Mouse (Mus musculus): ENCODE measurements around the gene Tep1. TPM values are rescaled to one million over a fixed set of nuclear protein-coding genes. Genes with fewer than 3 reads are reported as not detected.

Gene Tep1
- polyA plus RNA-seq, 1 experiment from 2014 or later, result 11.5 TPM

- peak overlapping the region; percentile 49 for H3K4me3 ChIP-seq (replicated peaks; ENCODE audit: low read length)
- ATAC-seq (ENCODE audit: insufficient read depth, low FRiP score), result 0 out of 2 replicates have a peak, but pooled peaks have one; percentile 20
- H3K4me2 ChIP-seq (ENCODE audit: low read depth, low read length), result peak overlapping the region; percentile 80
- H3K9ac ChIP-seq (ENCODE audit: low read length), result peak overlapping the region; percentile 67
- 20% methylated on average over 23 of the region's 23 CpGs for WGBS
- H3K4me1 ChIP-seq (ENCODE audit: control insufficient read depth, insufficient read depth, low read length), result peaks cover 7% of the 10 kb centered on the region; the same call in 1 of the 2 replicates
- no peak overlapping the region for H3K27ac ChIP-seq (ENCODE audit: low read length)
- H3K36me3 ChIP-seq (ENCODE audit: control insufficient read depth, insufficient read depth, low read length), result no peaks in the 10 kb centered on the region
- 0 out of 2 replicates have a peak, but pooled peaks cover 5% of the 10 kb centered on the region for H3K27me3 ChIP-seq (ENCODE audit: control insufficient read depth, insufficient read depth, low read length)
- no peaks in the 10 kb centered on the region for H3K9me3 ChIP-seq (replicated peaks; ENCODE audit: control insufficient read depth, low read length)
Measured at GRCm38 (mm10) chr14:50896747-50897373, 26.5 kb upstream of the Tep1 start.

GRCm38 (mm10) chr14:50895985-50896746 lies 25.8 kb upstream of the Tep1 start:
- ATAC-seq (ENCODE audit: insufficient read depth, low FRiP score), result peak; percentile 31
- 10% methylated on average over 19 of the region's 19 CpGs for WGBS
- no peaks in the 10 kb centered on the region for H3K36me3 ChIP-seq (ENCODE audit: control insufficient read depth, insufficient read depth, low read length)
- H3K27ac ChIP-seq (ENCODE audit: low read length), result no peak overlapping the region
- H3K4me3 ChIP-seq (replicated peaks; ENCODE audit: low read length), result peak overlapping the region; percentile 49
- 0 out of 2 replicates have a peak, but pooled peaks cover 5% of the 10 kb centered on the region for H3K27me3 ChIP-seq (ENCODE audit: control insufficient read depth, insufficient read depth, low read length)
- peaks cover 7% of the 10 kb centered on the region; the same call in 1 of the 2 replicates for H3K4me1 ChIP-seq (ENCODE audit: control insufficient read depth, insufficient read depth, low read length)
- peak overlapping the region; percentile 67 for H3K9ac ChIP-seq (ENCODE audit: low read length)
- H3K4me2 ChIP-seq (ENCODE audit: low read depth, low read length), result peak overlapping the region; percentile 80
- no peaks in the 10 kb centered on the region for H3K9me3 ChIP-seq (replicated peaks; ENCODE audit: control insufficient read depth, low read length)

GRCm38 (mm10) chr14:50895407-50895806 lies 25.0 kb upstream of the Tep1 start:
- Histone ChIP-seq H3K4me1 (ENCODE audit: control insufficient read depth, insufficient read depth, low read length) (peaks cover 7% of the 10 kb centered on the region; the same call in 1 of the 2 replicates), H3K4me2 (ENCODE audit: low read depth, low read length) (no peak overlapping the region), H3K36me3 (ENCODE audit: control insufficient read depth, insufficient read depth, low read length) (no peaks in the 10 kb centered on the region), H3K9me3 (replicated peaks; ENCODE audit: control insufficient read depth, low read length) (no peaks in the 10 kb centered on the region), H3K27me3 (ENCODE audit: control insufficient read depth, insufficient read depth, low read length) (0 out of 2 replicates have a peak, but pooled peaks cover 5% of the 10 kb centered on the region), H3K9ac (ENCODE audit: low read length) (no peak overlapping the region), H3K27ac (ENCODE audit: low read length) (no peak overlapping the region), H3K4me3 (replicated peaks; ENCODE audit: low read length) (no peak overlapping the region)
- ATAC-seq (ENCODE audit: insufficient read depth, low FRiP score), result no peak

GRCm38 (mm10) chr14:50892541-50893459 lies 22.4 kb upstream of the Tep1 start:
- H3K9me3 ChIP-seq (replicated peaks; ENCODE audit: control insufficient read depth, low read length), result no peaks in the 10 kb centered on the region
- no peak for ATAC-seq (ENCODE audit: insufficient read depth, low FRiP score)
- WGBS, result 76% methylated on average over 22 of the region's 22 CpGs

GRCm38 (mm10) chr14:50892091-50892490 lies 21.7 kb upstream of the Tep1 start:
- H3K36me3 ChIP-seq (ENCODE audit: control insufficient read depth, insufficient read depth, low read length), result no peaks in the 10 kb centered on the region
- no peak overlapping the region for H3K27ac ChIP-seq (ENCODE audit: low read length)
- no peak overlapping the region for H3K4me3 ChIP-seq (replicated peaks; ENCODE audit: low read length)
- WGBS, result 84% methylated on average over 7 of the region's 7 CpGs
- H3K9me3 ChIP-seq (replicated peaks; ENCODE audit: control insufficient read depth, low read length), result no peaks in the 10 kb centered on the region
- H3K9ac ChIP-seq (ENCODE audit: low read length), result no peak overlapping the region
- H3K27me3 ChIP-seq (ENCODE audit: control insufficient read depth, insufficient read depth, low read length), result 0 out of 2 replicates have a peak, but pooled peaks cover 5% of the 10 kb centered on the region
- H3K4me1 ChIP-seq (ENCODE audit: control insufficient read depth, insufficient read depth, low read length), result peaks cover 7% of the 10 kb centered on the region; the same call in 1 of the 2 replicates
- ATAC-seq (ENCODE audit: insufficient read depth, low FRiP score), result no peak
- no peak overlapping the region for H3K4me2 ChIP-seq (ENCODE audit: low read depth, low read length)

More at GRCm38 (mm10) chr14:50892541-50893459, 22.4 kb upstream of the Tep1 start:
- no peak overlapping the region for H3K9ac ChIP-seq (ENCODE audit: low read length)
- no peak overlapping the region for H3K27ac ChIP-seq (ENCODE audit: low read length)
- H3K4me2 ChIP-seq (ENCODE audit: low read depth, low read length), result no peak overlapping the region
- peaks cover 7% of the 10 kb centered on the region; the same call in 1 of the 2 replicates for H3K4me1 ChIP-seq (ENCODE audit: control insufficient read depth, insufficient read depth, low read length)
- no peak overlapping the region for H3K4me3 ChIP-seq (replicated peaks; ENCODE audit: low read length)
- H3K36me3 ChIP-seq (ENCODE audit: control insufficient read depth, insufficient read depth, low read length), result no peaks in the 10 kb centered on the region
- H3K27me3 ChIP-seq (ENCODE audit: control insufficient read depth, insufficient read depth, low read length), result 0 out of 2 replicates have a peak, but pooled peaks cover 5% of the 10 kb centered on the region

- Histone ChIP-seq H3K36me3 (ENCODE audit: control insufficient read depth, insufficient read depth, low read length) (no peaks in the 10 kb centered on the region), H3K27ac (ENCODE audit: low read length) (no peak overlapping the region), H3K9me3 (replicated peaks; ENCODE audit: control insufficient read depth, low read length) (no peaks in the 10 kb centered on the region), H3K4me1 (ENCODE audit: control insufficient read depth, insufficient read depth, low read length) (peaks cover 3% of the 10 kb centered on the region; the same call in 1 of the 2 replicates), H3K27me3 (ENCODE audit: control insufficient read depth, insufficient read depth, low read length) (0 out of 2 replicates have a peak, but pooled peaks cover 4% of the 10 kb centered on the region), H3K4me2 (ENCODE audit: low read depth, low read length) (no peak overlapping the region), H3K9ac (ENCODE audit: low read length) (no peak overlapping the region), H3K4me3 (replicated peaks; ENCODE audit: low read length) (no peak overlapping the region)
- ATAC-seq (ENCODE audit: insufficient read depth, low FRiP score), result no peak
- 93% methylated on average over 8 of the region's 8 CpGs for WGBS
Measured at GRCm38 (mm10) chr14:50891621-50892020, 21.3 kb upstream of the Tep1 start.

- no peaks in the 10 kb centered on the region for H3K4me1 ChIP-seq (ENCODE audit: control insufficient read depth, insufficient read depth, low read length)
- H3K4me3 ChIP-seq (replicated peaks; ENCODE audit: low read length), result no peak overlapping the region
- H3K27ac ChIP-seq (ENCODE audit: low read length), result no peak overlapping the region
- H3K9me3 ChIP-seq (replicated peaks; ENCODE audit: control insufficient read depth, low read length), result no peaks in the 10 kb centered on the region
- no peak for ATAC-seq (ENCODE audit: insufficient read depth, low FRiP score)
- no peak overlapping the region for H3K4me2 ChIP-seq (ENCODE audit: low read depth, low read length)
- 89% methylated on average over 6 of the region's 6 CpGs for WGBS
- H3K27me3 ChIP-seq (ENCODE audit: control insufficient read depth, insufficient read depth, low read length), result no peaks in the 10 kb centered on the region
- H3K36me3 ChIP-seq (ENCODE audit: control insufficient read depth, insufficient read depth, low read length), result no peaks in the 10 kb centered on the region
- no peak overlapping the region for H3K9ac ChIP-seq (ENCODE audit: low read length)
Measured at GRCm38 (mm10) chr14:50876236-50876950, 6.0 kb upstream of the Tep1 start.

- 75% methylated on average over 6 of the region's 6 CpGs for WGBS
- Histone ChIP-seq H3K27me3 (ENCODE audit: control insufficient read depth, insufficient read depth, low read length) (no peaks in the 10 kb centered on the region), H3K9me3 (replicated peaks; ENCODE audit: control insufficient read depth, low read length) (no peaks in the 10 kb centered on the region), H3K4me2 (ENCODE audit: low read depth, low read length) (no peak overlapping the region), H3K9ac (ENCODE audit: low read length) (no peak overlapping the region), H3K4me3 (replicated peaks; ENCODE audit: low read length) (no peak overlapping the region), H3K36me3 (ENCODE audit: control insufficient read depth, insufficient read depth, low read length) (no peaks in the 10 kb centered on the region), H3K27ac (ENCODE audit: low read length) (no peak overlapping the region), H3K4me1 (ENCODE audit: control insufficient read depth, insufficient read depth, low read length) (0 out of 2 replicates have a peak, but pooled peaks cover 2% of the 10 kb centered on the region)
- no peak for ATAC-seq (ENCODE audit: insufficient read depth, low FRiP score)
Measured at GRCm38 (mm10) chr14:50875591-50876230, 5.4 kb upstream of the Tep1 start.

Data from stomach, embryonic 16.5 days (tissue).